Mouse (Mus musculus): Measurements from ENCODE around the gene Psd.

Psd gene

DNA sequence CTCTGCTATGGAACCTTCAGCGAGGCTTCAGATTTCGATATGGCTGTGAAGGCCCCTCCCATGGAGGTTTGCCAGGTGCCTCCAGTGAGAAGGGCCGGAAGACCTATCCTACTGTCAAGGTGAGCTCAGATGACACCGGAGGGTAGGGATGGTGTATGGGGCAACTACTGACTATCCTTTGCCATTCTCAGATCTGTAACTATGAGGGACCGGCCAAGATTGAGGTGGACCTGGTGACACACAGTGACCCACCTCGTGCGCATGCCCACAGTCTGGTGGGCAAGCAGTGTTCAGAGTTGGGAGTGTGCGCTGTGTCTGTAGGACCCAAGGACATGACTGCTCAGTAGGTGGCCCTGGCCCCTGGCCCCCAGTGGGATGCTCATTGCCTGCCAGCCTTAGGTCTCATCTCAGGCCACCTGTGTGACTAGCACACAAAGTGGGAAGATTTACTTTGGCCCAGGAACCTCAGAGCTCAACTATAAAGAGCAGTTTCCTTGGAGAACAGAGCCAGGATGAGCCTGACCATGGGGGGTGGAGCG, 20.1 kb downstream of the Psd start:
- no peak for DNase-seq (ENCODE audit: low read depth, low spot score)

DNA sequence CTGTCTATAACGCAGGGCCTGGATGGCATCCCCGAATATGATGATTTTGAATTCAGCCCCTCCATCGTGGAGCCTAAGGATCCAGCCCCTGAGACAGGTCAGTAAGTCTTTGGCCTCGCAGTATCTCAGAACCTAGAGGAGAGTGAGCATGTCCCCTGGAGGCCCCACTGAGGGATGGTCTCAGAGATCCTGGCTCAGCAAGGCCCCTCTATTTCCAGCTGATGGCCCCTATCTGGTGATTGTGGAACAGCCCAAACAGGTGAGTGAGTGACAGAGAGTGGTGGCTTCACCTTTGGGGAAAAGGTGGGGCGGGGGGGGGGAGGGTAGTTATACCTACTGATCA, 20.7 kb downstream of the Psd start:
- no peak for DNase-seq (ENCODE audit: low read depth, low spot score)

DNA sequence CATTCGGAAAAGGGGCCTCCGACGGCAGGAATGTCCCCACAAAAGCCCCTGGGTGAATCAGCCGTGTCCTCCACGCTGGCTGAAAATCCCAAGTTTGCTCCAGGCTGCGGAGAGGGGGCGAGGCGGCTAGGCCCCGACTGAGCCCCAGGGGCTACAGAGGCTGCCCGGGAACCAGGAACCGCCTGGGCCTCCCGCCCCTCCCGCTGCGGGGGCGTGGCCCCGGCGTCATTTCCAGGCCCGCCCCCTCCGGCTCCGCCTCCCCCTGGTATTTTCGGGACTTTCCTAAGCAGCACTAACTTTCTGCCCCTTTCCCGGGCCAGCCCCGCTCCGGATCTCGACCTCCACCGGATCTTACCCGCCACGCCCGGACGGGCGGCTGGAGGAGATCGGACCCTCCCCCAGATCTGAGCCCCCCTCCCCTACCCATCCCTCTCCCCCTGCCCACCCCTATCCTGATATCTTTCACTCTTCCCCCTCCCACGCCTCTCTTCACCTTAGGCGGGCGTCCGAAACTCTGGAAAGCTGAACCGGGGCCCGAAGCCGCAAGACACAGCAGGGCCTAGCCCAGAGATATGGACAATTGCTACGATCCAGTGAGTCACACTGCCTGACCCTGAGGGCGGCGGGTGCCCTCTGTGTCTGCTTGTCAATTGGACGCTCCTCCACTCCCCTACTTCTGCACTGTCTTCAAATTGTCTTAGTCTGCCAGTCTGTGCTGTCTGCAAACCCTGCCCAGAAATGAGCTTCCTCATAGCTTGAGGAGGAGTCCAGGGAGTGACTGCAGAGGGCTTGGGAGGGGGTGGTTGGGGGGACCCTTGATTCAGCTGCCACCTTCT, 21.3 kb downstream of the Psd start:
- DNase-seq (ENCODE audit: low read depth, low spot score) = no peak

DNA sequence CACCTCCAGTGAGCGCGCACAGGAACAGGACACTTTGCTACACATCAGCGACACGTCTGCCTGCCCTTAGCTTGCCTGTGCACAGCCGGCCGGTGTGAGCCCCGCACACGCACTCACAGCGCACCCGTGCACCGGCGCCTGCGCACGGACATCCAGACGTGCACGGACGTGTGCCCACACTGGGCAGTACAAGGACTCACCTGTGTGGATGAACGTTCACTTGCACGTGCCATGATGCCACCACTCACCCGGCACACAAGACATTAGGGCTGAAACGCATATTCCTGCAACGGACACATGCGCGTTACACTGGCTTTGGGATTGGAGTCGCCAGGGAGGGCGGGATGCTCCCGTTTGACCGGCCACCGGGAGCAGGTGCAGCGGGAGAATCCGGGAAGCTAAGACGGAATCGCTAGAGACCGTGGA, 22.0 kb downstream of the Psd start:
- no peak for DNase-seq (ENCODE audit: low read depth, low spot score)

DNA sequence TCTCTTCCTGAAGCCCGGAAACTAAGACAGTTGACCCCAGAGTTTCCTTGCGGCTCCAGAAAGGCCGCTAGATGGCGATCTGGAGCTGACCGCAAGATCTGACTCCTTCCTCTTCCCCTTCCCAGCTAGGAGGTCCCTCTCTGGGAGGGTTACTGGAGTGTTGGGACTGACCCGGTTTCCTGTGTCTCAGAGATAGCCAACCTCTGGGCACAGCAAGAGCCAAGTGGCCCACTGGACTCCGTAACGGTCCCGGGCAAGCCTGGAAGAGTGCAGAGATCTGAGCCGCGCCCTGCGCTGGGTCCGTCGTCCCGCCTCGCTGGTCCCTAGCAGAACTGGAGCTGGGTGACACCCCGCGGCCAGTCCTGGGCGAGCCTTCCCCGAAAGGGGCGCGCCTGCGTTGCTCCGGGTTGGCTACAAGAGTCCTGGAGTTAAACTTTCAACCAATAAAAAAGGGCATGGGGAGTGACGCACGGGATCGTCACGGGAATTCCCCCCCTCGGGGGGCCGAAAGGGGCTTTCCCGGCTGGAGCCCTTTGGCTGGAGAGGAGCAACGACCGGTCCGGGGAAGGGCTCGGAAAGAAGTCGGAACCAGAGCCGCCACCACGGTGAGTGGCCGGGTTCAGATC, 22.6 kb downstream of the Psd start, which contains the start of gene Nfkb2:
Gene Nfkb2, plus strand, starts transcription at position 105 of the 626 bp plus-strand sequence.
- peak; percentile 83 for DNase-seq (ENCODE audit: low read depth, low spot score)

DNA sequence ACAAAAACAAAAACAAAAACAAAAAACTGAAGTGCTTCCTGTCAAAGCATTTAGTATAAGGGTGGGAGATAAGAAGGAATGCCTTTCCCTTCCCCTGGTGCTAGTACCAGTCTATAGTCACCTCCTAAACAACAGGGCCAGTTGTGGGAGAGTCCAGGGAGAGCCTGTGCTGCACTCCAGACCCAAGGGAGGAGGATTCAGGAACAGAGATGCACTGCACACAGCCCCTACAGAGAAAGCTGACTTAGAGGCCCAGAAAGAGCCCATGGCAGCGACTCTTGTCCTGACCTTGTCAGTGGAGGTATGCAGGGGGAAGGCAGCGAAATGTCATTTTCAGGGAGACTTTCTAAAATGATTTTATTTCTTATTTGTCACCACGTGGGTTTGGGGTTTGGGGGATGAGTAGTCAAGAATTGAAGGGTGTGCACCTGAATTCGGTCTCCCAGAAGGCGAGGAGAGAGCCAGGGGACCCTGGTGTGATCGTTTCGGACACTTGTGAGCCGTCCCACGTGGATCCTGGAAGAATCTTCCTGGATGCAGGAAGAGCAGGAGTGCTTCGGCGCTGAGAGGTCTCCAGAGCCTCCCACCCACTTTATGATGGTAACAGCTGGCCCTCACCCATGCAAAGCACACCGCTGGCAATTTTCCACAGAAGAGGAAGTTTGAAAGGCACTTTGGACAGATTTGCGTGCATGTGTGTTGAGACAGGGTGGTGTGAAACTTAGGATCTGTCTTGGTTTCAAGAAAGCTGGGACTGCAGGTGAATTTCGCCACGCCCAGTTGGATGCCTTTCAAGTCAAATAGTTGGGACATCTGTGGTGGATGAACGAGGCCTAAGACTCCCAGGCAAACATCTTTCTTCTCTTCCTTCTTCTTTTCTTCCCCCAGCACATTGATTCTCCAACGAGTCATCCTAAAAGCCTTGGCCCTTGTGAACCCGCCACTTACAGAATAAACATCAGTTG, 23.4 kb downstream of the Psd start:
- no peak for DNase-seq (ENCODE audit: low read depth, low spot score)

DNA sequence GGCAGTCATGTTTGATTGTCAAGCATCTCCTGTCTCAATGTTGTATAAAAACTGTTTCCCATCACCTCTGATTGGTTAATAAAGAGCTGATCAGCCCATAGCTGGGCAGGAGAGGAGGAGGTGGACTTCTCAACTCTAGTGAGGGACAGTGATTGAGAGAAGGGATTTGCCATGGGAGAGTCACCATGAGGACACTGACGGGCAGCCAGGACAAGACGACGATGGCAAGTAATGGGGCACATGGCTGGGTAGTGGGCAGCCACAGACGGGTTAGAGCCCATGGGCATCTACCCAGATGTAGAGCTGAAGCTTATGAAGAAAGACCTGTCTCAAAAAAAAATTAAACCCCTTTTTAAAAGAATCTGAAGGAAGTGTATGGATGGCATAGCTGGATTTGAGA, 24.4 kb downstream of the Psd start:
- no peak for DNase-seq (ENCODE audit: low read depth, low spot score)

DNA sequence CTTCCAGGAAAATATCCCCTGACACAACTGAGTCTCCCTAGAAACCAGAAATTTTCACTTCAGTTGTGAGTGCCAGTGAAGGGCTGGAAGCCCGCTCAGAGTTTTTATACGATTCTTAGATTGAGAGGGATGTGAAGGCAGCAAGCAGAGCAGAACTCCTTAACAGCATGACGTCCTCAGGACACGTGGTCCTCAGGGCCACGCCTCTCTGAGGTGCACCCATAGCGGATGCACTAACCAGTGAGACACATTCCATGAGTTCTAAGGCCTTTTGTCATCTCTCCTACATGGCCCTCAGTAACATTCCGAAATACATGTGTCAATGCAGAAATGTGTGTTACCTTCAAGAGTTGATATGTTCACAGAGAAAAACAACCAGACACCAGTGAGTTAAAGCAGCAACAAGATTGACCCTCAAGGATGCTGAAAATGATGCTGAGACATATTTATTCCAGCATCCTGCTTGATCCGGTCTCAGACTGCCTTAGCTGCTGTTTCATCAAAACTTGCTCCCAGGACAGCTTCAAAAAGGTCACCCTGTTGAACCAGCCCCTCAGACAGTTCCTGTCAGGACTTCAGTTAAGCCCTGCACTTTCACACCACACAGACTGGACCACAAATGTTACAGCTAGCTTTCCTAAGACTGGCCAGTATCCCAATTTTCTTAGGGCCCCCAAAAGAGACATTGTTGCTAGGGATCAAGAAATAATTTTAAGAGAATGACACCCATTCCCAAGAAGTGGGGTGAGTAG, 26.5 kb downstream of the Psd start:
- DNase-seq (ENCODE audit: low read depth, low spot score) = no peak

DNA sequence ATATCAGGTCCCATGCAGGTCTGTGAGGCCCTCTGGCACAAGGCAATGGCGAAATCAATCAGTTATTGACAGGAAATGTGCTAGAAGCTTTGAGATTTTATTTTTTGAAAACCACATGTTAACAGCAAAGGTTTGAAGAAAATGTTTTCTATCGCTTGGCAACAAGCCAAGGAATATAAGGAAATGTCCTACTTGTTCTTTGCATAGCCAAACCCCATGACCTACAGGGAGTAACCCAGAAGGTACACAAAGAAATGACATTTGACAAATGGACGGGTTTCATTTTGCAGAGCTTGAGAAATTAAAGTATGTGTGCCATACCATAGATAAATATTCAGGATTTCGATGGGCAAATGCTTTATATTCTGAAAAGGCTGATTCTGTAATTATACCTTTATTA, 30.0 kb downstream of the Psd start:
- DNase-seq (ENCODE audit: low read depth, low spot score) = no peak

DNA sequence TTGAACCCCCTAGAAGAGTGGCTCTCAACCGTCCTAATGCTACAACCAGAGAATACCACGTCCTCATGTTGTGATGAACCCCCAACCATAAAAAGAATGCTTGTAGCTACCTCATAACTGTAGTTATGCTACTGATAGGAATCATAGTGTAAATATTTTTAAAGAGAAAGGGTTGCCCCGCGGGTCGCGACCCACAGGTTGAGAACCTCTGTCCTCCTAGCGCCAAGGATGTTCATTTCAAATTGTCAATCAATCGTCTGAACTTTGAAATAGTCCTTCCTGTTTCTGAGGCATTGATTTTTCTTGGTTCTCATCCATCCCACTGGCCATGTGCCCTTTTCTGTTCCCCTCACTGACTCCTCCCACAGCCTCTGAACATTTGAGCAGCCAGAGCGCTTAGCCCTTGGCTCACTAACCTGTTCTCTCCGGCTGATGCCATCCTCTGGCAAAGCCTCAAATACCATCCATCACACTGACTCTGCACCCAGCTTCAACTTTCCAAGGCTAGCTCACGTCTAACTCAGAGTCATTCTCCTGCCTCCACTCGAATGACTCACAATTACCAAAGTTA, 36.3 kb downstream of the Psd start:
- no peak for DNase-seq (ENCODE audit: low read depth, low spot score)

DNA sequence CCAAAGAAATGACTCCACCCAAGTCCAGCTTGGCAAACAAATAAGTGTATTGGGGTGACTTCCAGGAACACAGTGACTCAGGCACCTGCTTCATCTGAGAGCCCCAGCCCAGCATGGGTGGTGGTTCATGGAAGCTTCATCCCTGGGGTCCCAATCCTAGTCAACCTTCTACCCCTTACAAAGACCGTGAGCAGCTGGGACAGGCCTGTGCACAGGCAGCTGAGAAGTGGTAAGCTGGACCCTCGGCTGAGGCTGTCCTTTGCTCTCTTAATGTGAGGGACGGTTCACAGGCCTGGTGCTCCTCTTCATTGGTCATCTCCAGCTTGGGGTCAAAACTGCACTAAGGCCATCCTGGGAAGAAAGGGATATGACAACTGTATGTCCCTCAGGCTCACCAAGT, 39.4 kb downstream of the Psd start:
- DNase-seq (ENCODE audit: low read depth, low spot score) = no peak

DNA sequence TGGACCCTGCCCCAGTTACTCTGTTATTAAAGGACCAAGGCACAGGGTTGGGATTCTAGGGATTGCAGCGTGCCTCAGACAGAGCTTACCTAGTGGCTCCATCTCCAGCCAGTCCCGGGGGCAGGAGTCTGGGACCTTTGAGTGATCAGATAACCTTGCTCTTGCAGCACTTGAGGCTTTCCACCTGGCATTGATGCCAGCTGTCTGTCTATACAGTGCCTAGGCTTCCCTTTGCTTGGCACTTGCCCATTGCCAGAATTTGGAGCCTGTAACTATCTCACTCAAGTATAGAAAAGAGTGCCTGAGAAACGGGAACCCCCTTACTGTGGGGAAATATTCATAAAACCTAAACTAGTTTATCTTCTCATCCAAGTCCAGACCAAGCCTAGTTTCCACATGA, 40.0 kb downstream of the Psd start:
- DNase-seq (ENCODE audit: low read depth, low spot score) = no peak

DNA sequence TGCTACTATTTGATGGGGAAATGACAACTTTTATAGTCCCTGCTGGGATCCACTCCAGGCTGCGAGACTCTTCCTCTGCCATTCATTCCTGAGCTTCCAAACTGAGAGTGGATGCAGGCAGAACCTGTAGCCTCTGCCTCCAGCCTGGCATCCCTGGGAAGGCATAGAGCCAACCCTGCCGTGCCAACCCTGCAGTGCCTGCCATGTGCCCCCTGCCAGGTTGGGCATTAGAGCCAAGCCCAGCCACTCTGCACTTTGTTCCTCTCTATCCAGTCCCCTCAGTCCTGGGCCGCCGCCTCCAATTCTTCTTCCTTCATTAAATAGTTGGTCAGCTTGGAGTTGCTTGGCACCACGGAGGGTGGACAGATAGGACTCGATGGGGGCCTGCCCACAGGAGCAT, 40.9 kb downstream of the Psd start:
- DNase-seq (ENCODE audit: low read depth, low spot score) = no peak

DNA sequence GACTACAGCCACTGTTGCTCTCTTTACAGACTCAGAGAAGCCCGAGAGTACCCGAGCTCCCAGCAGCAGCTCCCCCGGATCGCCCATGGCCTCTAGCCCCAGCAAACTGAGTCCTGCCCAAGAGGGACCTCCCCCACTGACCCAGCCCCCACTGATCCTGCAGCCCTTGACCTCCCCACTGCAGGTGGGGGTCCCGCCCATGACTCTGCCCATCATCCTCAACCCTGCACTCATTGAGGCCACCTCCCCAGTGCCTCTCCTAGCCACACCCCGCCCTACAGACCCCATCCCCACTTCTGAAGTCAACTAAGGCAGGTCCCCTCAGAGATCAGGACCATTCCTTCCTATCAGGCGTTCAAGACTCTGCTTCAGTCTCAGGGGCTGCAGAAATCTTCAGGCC, 41.3 kb downstream of the Psd start:
- DNase-seq (ENCODE audit: low read depth, low spot score) = no peak

DNA sequence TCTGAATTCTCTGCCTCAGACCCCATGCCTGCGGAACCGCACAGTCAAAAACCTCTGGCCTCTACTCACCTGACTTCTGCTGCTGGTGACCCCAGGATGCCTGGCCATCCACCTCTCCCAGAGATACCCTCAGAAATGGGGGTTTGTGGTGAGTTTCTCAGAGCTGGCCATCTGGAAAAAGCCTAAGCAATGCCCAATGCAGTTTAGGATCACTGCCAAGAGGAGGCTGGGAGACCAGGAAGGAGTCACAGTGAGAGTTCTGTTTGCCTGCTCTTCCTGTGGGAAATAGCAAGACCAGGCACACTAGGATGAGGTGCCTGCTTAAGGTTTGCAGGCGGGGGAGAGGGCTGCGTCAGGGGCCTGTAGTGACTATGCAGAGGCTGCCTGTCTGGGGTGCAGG, 42.3 kb downstream of the Psd start:
- no peak for DNase-seq (ENCODE audit: low read depth, low spot score)

DNA sequence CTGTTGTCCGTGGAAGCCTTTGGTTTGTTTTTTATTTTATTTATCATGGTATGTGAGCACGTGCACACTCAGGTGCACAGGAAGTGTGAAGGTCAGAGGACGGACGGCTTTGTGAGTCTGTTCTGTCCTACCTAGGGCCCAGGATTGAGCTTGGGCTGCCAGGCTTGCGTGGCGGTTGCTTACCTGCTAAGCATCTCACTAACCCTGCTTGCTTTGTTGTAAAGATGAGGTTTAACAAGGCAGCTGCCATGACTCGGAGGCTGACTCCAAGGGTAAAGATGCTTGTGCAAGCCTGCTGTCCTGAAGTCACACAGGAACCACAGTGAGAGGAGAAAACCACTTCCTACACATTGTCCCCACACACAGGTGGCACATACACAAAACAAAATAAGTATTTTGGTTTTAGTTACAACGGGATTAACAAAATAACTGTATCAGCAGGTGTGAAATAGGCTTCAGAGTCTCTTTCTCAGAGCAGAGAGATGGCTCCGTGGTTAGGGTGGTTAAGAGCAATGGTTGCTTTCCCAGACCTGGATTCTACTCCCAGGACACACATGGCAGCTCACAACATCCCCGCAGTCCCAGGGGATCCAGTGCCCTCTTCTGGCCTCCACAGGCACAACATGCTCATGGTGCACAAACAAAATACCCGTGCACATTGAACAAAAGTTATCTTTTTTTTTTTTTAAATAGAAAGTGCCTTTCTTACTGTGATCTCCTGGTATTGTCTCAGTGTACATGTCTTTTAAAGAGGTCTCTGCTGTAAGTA, 44.7 kb downstream of the Psd start:
- no peak for DNase-seq (ENCODE audit: low read depth, low spot score)

DNA sequence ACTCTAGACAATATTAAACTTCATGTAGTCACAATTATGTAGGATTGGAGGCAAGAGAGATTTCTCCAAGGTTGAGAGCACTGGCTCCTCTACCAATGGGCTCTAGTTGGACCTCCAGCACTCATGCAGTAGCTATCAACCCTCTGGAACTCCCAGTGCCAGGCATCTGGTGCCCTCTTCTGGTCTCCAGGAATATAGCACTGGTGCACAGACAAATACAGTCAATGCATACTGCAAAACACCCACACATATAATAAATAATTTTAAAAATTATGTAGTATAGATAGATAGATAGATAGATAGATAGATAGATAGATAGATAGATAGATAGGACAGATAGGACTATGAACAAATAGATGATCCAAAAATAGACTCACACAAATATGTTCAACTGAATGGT, 51.6 kb downstream of the Psd start:
- DNase-seq (ENCODE audit: low read depth, low spot score) = no peak

DNA sequence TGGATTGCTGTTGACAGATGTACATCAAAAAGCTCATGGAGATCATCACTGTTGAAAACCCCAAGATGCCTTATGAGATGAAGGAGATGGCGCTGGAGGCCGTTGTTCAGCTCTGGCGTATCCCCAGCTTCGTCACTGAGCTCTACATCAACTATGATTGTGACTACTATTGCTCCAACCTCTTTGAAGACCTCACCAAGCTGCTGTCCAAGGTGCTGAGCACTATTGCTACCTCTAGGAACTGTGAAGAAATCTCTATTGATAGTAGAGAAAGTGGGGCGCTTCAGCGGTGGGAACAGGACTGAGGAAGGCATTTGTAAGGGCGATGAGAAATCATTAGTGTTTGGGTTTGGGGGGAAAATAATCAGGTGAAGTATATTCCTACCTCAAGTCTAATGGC, 62.2 kb downstream of the Psd start:
- DNase-seq (ENCODE audit: low read depth, low spot score) = no peak
